Mouse (Mus musculus) cerebellum, adult 2 months (tissue): ENCODE measurements around the gene Sh3glb1.

ENCODE experiments used
- CTCF ChIP-seq: fragments of 200-500 bp; IDR thresholded peaks from 2 replicates; pipeline ENCODE4 v1.5.1; 2011; ENCODE audit warnings: low read depth, mild to moderate bottlenecking, control low read depth, low read length, moderate library complexity, borderline replicate concordance; ENCODE audit not compliant: insufficient read depth
- POLR2A ChIP-seq: fragments of 200-500 bp; IDR thresholded peaks from 2 replicates; pipeline ENCODE4 v1.6.1; 2011; ENCODE audit warnings: low read length, control low read depth, borderline replicate concordance; ENCODE audit not compliant: insufficient read depth

DNA sequence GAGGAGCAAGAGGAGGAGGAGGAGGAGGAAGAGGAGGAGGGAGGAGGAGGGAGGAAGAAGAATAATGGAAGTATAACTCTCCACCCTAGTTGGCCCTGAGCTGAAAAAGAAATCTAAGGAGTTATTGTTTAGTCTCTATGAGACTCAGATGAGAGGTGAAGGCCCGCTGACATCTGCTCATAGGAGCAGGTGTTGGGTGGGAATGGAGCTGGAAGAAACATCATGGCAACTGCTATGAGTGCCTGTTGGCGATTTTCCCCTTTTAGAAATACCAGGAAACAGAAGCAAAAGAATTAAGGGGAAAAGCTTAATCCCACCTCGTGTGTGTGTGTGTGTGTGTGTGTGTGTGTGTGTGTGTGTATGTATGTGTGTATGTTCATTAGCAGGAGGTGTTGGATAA, 80.7 kb downstream of the Sh3glb1 start:
- TF ChIP-seq POLR2A, result no peak
- no peak for TF ChIP-seq CTCF
